Mouse (Mus musculus) left cerebral cortex, adult 18-20 months (tissue): ENCODE results near the gene Zfp784. TPM values are rescaled to one million over a fixed set of nuclear protein-coding genes. Genes with fewer than 3 reads are reported as not detected.

Experiments used
- DNase-seq, 2 experiments: peaks; one replicate each; pipeline ENCODE4 v3.0.0; 2021 to 2022; ENCODE audit warnings: low spot score in 2 of 2, mixed read lengths in 1 of 2
- total RNA-seq, 2 experiments: library from RNA; stranded (reverse); gene quantifications; 2 replicates each; pipeline ENCODE4 v1.2.3; 2021

The Zfp784 gene
- total RNA-seq, 2 experiments from 2014 or later, result 4.4 to 4.8 TPM

DNA sequence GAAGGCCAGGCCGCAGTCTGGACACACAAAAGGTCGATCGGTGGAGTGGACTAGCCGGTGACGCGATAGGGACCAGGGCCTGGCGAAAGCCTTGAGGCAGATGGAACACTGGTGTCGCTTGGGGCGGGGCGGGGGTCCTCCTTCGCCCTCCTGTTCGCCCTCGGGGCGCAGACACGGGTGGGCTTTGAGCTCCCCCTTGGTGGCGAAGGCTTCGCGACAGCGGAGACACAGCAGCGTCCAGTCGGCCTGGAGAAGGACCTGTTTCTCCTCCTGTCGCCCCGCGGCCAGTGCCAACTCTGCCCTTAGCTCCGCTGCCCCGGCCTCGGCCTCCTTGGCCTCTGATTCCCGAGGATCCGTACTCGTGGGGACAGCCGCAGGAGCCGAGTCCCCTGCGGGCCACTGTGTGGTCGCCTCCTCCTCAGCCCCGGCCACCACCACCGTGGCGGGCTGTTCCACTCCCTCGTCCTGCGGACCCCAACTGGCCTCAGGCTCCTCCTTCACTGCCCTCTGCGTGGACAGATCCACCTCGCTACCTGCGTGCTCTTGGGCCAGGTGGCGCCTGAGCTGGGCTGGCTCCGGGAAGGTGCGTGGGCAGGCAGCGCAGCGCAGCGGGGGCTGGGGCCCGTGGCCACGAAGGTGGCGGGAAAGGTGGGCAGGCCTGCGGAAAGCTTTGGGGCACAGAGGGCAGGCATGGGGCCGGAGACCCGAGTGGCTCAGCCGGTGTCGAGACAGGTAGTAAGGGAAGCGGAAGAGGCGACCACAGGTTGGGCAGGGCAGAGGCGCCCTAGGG is 44.1 kb downstream of the Zfp784 start:
- DNase-seq, result no peak

DNA sequence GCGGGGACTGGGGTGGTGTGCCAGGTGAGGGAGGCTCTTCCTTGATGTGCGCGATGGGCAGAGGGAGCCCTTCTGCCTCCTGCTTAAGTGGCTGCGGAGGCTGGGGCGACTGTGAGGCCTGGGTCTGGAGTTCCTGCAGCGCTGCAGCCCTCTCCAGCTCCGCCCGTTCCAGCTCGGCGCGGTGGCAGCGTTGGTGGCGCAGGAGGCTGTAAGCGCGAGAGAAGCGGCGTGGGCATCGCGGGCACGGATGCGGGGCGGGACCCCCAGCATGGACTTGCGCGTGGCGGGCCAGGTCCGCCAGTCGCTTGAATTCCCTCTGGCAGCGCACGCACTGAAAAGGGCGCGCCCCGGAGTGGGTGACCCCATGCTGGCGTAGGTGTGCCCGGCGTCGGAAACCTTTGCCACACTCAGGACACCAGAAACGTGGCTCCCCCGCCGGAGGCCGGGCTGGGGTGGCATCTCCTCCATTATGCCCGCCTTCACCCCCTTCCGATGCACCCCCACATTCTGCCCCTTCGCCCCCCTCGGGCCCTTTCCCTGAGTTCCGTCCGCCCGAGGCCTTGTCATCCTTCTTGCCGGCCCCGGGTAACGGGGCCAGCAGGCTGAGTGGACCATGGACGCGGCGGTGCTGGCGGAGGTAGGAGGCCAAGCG is 44.8 kb downstream of the Zfp784 start:
- DNase-seq, result no peak

GRCm38 (mm10) chr7:4988250-4988649 is 50.0 kb downstream of the Zfp784 start:
- no peak for DNase-seq

Other genes with a start within 250 kb of the Zfp784 start
- gene Tmem238, start 248.8 kb downstream of the Zfp784 start, total RNA-seq, result 1 to 10 TPM; 2.0 to 3.1 TPM
- gene Rpl28, start 245.6 kb downstream of the Zfp784 start, total RNA-seq, result 100 to 1,000 TPM; 439 to 453 TPM
- gene Ube2s, start 225.9 kb downstream of the Zfp784 start, total RNA-seq, result 100 to 1,000 TPM; 101 to 108 TPM
- 100 to 1,000 TPM; 102 to 115 TPM for gene Shisa7, start 193.8 kb downstream of the Zfp784 start, total RNA-seq
- 1 to 10 TPM; 4.5 to 5.9 TPM for gene Isoc2b, start 168.2 kb downstream of the Zfp784 start, total RNA-seq
- gene Isoc2a, start 161.3 kb downstream of the Zfp784 start, total RNA-seq, result 10 to 100 TPM; 14.2 to 14.8 TPM
- under 1 TPM in 1 of 2 experiments, not detected in 1; 0.46 TPM for gene Gm36210, start 131.9 kb downstream of the Zfp784 start, total RNA-seq
- gene Zfp628, start 123.2 kb downstream of the Zfp784 start, total RNA-seq, result 10 to 100 TPM; 14.7 to 15.9 TPM
- gene Nat14, start 116.4 kb downstream of the Zfp784 start, total RNA-seq, result 100 to 1,000 TPM; 104 TPM
- gene Ssc5d, start 112.7 kb downstream of the Zfp784 start, total RNA-seq, result 1 to 10 TPM; 2.6 to 3.3 TPM
- under 1 TPM; 0.26 to 0.45 TPM for gene Sbk2, start 74.0 kb downstream of the Zfp784 start, total RNA-seq
- gene Sbk3, start 67.3 kb downstream of the Zfp784 start, total RNA-seq, result under 1 TPM; 0.58 to 0.91 TPM
- 10 to 100 TPM; 25.1 to 27.8 TPM for gene Zfp579, start 42.3 kb downstream of the Zfp784 start, total RNA-seq
- gene Zfp524, start 24.0 kb downstream of the Zfp784 start, total RNA-seq, result 1 to 10 TPM; 7.4 to 7.8 TPM
- gene Fiz1, start 23.7 kb downstream of the Zfp784 start, total RNA-seq, result 10 to 100 TPM; 23.3 to 25.7 TPM
- not detected for gene Gm44973, start 22.9 kb downstream of the Zfp784 start, total RNA-seq
- gene Zfp865, start 18.1 kb downstream of the Zfp784 start, total RNA-seq, result 10 to 100 TPM; 34.9 to 35.5 TPM
- gene Ccdc106, start 17.9 kb downstream of the Zfp784 start, total RNA-seq, result 10 to 100 TPM; 57.3 to 59.7 TPM
- gene 4632433K11Rik, start 4.3 kb downstream of the Zfp784 start, total RNA-seq, result not detected
- 10 to 100 TPM; 27.8 to 31.0 TPM for gene Zfp580, start 13.1 kb upstream of the Zfp784 start, total RNA-seq
- gene U2af2, start 23.7 kb upstream of the Zfp784 start, total RNA-seq, result 100 to 1,000 TPM; 176 to 181 TPM
- gene Epn1, start 41.8 kb upstream of the Zfp784 start, total RNA-seq, result 100 to 1,000 TPM; 482 to 504 TPM
- gene Rfpl4, start 78.5 kb upstream of the Zfp784 start, total RNA-seq, result not detected
- under 1 TPM; 0.49 to 0.68 TPM for gene Rasl2-9, start 87.5 kb upstream of the Zfp784 start, total RNA-seq
- gene Vmn1r55, start 111.2 kb upstream of the Zfp784 start, total RNA-seq, result not detected
- not detected for gene Vmn1r56, start 158.3 kb upstream of the Zfp784 start, total RNA-seq
- gene Vmn1r57, start 180.0 kb upstream of the Zfp784 start, total RNA-seq, result not detected